Mouse (Mus musculus) bone marrow, adult 2 months (tissue): ENCODE measurements around the gene Tyro3.

Experiments used
- CTCF ChIP-seq: fragments of 200-500 bp; IDR thresholded peaks from 2 replicates; pipeline ENCODE4 v1.5.1; 2011; ENCODE audit warnings: low read length, control low read depth; ENCODE audit not compliant: control insufficient read depth, insufficient read depth
- POLR2A ChIP-seq: fragments of 200-500 bp; IDR thresholded peaks from 2 replicates; pipeline ENCODE4 v1.6.1; 2011; ENCODE audit warnings: low read depth, mild to moderate bottlenecking, control low read depth, low read length, borderline replicate concordance; ENCODE audit not compliant: control insufficient read depth

DNA sequence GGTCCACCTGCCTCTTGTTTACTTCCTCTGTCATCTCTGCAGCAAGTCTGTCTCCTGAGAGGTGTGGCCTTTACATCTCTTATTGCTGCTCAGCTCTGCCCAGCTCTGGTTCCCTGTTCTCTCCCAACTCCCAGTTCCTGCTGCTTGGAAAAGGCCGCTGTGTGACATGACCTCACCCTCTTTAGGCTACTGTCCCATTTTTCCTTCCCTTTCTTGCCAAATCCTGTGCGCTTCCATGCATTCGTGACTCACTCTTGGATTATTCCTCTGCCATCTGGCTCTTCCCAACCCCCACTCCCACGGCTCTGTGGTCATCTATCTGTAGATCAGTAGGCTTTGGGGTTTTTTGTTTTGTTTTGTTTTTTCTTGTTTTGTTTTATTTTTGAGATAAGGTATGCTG is 49.4 kb downstream of the Tyro3 start:
- TF ChIP-seq CTCF (no peak), POLR2A (no peak)
